Mouse (Mus musculus) embryonic facial prominence, embryonic 14.5 days (tissue): Measurements from ENCODE around the gene Hlcs. TPM values are rescaled to one million over a fixed set of nuclear protein-coding genes. Genes with fewer than 3 reads are reported as not detected.
A peak's percentile ranks its signal among the peaks of the same experiment; 100 is the strongest.

Experiments
- ATAC-seq: fragments of 200-750 bp; cut with Nextera tagmentation; 2 replicates; pipeline ENCODE4 v1.8.0; 2017; ENCODE audit warnings: low read depth, moderate number of reproducible peaks, moderate TSS enrichment
- DNase-seq: peaks from one replicate; pipeline ENCODE4 v3.0.0-alpha.2; 2015; ENCODE audit warnings: low spot score
- H3K27ac ChIP-seq: fragments of 300-500 bp; sonication (generic); replicated peaks from 2 replicates; pipeline ENCODE4 v1.5.1; 2014; ENCODE audit warnings: low read depth, mild to moderate bottlenecking, low read length, moderate library complexity
- H3K27me3 ChIP-seq: fragments of 300-500 bp; sonication (generic); replicated peaks from 2 replicates; pipeline ENCODE4 v1.6.1; 2014; ENCODE audit warnings: low read length; ENCODE audit not compliant: control insufficient read depth, insufficient read depth
- H3K36me3 ChIP-seq: fragments of 300-500 bp; sonication (generic); 2 replicates; pipeline ENCODE4 v1.6.1; 2014; ENCODE audit warnings: low read length, mixed read lengths; ENCODE audit not compliant: control insufficient read depth, insufficient read depth
- H3K4me1 ChIP-seq: fragments of 300-500 bp; sonication (generic); 2 replicates; pipeline ENCODE4 v1.6.1; 2014; ENCODE audit warnings: antibody characterized with exemption, low read length; ENCODE audit not compliant: control insufficient read depth, insufficient read depth
- H3K4me2 ChIP-seq: fragments of 300-500 bp; sonication (generic); 2 replicates; pipeline ENCODE4 v1.6.1; 2014; ENCODE audit warnings: low read depth, mild to moderate bottlenecking, low read length, moderate library complexity, mixed read lengths
- H3K4me3 ChIP-seq: fragments of 300-500 bp; sonication (generic); 2 replicates; pipeline ENCODE4 v1.5.1; 2014; ENCODE audit warnings: low read depth, mild to moderate bottlenecking, low read length
- H3K9ac ChIP-seq: fragments of 300-500 bp; sonication (generic); 2 replicates; pipeline ENCODE4 v1.6.1; 2014; ENCODE audit warnings: low read depth, mild to moderate bottlenecking, low read length, moderate library complexity, mixed read lengths
- H3K9me3 ChIP-seq: fragments of 300-500 bp; sonication (generic); 2 replicates; pipeline ENCODE4 v1.6.1; 2016; ENCODE audit warnings: low read length; ENCODE audit not compliant: control insufficient read depth
- WGBS: fragments of 180-500 bp; shearing (Covaris S2); extraction: QIAGEN DNeasy Blood & Tissue Kit; methylation state at CpG from one replicate; pipeline ENCODE4 v1.1.7; 2014; 5-methylcytosine and 5-hydroxymethylcytosine counted together
- polyA plus RNA-seq: library from polyadenylated mRNA; unstranded; fragments of >200 nt; fragmentation: Nextera tagmentation; extraction: Ambion mirVana; gene quantifications from 2 replicates; pipeline ENCODE4 v1.2.1, GENCODE M21; 2014

Hlcs gene
- polyA plus RNA-seq, 1 experiment from 2014 or later, result 6.8 TPM

DNA sequence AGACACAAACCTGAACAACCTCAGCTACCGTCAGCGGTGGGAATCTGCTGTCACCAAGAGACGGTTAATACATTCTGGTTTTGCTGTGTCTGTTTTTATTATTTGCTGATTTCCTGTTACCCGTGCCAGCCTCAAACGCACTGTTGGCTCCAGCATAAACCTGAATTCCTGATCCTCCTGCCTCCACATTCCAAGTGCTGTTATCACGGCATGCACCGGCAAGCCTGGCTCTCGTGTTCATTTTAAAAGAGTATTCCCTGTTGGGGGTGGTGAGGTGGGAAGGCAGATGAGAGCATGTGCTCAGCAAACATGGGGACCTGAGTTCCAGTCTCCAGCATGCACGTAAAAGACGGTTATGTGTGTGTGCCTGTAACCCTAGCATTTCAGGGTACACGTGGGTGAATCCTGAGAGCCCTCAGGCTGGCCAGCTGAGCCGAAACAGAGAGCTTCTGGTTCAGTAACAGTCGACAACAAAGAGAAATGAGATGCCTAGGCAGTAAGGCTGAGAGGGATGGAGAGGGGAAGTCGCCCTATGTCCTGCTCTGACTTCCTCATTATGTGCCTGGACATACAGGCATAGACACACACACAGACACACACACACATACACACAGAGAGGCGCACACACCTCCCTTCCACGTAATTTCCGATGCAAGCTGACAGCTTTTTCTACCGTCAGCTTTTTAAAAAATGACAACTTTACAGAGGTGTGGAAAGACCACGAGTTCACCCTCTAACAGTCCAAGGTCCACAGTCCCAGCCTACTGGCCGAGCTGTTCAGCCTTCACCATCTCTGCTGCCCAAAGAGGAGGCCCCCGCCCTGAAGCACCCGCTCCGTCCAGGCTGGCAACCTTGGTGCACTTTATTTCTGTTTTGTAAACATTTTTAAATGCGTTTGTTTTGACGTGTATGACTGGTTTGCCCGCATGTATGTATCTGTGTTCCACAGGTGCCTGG lies 107.6 kb downstream of the Hlcs start:
- no peaks in the 10 kb centered on the region for H3K27me3 ChIP-seq
- no peak overlapping the region for H3K4me2 ChIP-seq
- no peak overlapping the region for H3K4me3 ChIP-seq
- DNase-seq (peak; percentile 58), ATAC-seq (peak; percentile 51; the same call in 1 of the 2 replicates)
- H3K9me3 ChIP-seq, result no peaks in the 10 kb centered on the region
- H3K4me1 ChIP-seq, result peaks cover 6% of the 10 kb centered on the region; the same call in 1 of the 2 replicates
- H3K36me3 ChIP-seq, result no peaks in the 10 kb centered on the region
- 63% methylated on average over 26 of the region's 26 CpGs for WGBS
- no peak overlapping the region for H3K27ac ChIP-seq
- H3K9ac ChIP-seq, result no peak overlapping the region

DNA sequence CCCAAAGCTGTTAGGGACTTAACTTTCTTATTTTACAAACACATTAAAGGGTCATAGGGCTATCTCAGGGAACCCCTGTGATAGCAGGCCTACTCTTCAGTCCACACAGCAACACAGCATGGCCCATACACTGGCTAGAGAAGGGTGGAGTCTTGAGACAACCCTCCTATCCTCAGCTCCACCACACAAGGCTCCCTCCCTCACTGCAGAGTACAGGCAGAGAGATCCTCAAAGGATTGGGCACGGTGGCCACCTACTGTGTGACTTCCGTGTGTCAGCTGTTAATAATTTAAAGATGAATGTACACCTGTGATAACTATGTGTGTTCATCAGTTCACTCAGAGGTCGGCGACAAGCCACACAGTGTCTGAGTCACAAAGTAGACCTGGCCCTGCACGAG lies 112.0 kb downstream of the Hlcs start:
- no peak overlapping the region for H3K4me3 ChIP-seq
- H3K4me1 ChIP-seq, result peaks cover 5% of the 10 kb centered on the region; the same call in 1 of the 2 replicates
- WGBS, result 62% methylated on average over 5 of the region's 5 CpGs
- no peak overlapping the region for H3K9ac ChIP-seq
- no peak overlapping the region for H3K4me2 ChIP-seq
- no peak overlapping the region for H3K27ac ChIP-seq
- H3K36me3 ChIP-seq, result no peaks in the 10 kb centered on the region
- 0 out of 2 replicates have a peak, but pooled peaks cover 7% of the 10 kb centered on the region for H3K27me3 ChIP-seq
- ATAC-seq (no peak), DNase-seq (no peak)
- H3K9me3 ChIP-seq, result no peaks in the 10 kb centered on the region

DNA sequence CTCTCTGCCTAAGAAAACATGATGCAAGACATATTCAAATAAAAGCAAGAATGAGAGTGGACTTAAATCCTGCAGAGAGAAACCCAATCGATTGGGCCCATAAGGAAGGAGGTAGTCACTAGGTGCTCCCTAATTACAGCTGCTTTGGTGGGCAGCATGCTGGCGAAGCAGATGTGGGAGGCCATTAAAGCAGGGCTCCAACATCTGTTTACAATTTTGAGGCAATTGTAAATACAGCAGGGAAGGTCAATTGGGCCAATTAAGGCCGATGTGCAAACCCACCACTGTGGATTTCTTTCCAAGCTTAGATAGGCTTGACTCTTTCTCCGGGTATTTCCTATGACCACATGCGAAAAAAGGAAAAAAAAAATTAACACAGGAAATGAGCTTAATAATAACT lies 117.5 kb downstream of the Hlcs start:
- H3K27me3 ChIP-seq, result 0 out of 2 replicates have a peak, but pooled peaks cover 12% of the 10 kb centered on the region
- H3K36me3 ChIP-seq, result no peaks in the 10 kb centered on the region
- H3K4me1 ChIP-seq, result peaks cover 6% of the 10 kb centered on the region
- H3K27ac ChIP-seq, result no peak overlapping the region
- H3K9me3 ChIP-seq, result no peaks in the 10 kb centered on the region
- ATAC-seq (no peak), DNase-seq (no peak)
- 29% methylated on average over 5 of the region's 5 CpGs for WGBS
- no peak overlapping the region for H3K9ac ChIP-seq
- H3K4me3 ChIP-seq, result no peak overlapping the region
- no peak overlapping the region for H3K4me2 ChIP-seq

DNA sequence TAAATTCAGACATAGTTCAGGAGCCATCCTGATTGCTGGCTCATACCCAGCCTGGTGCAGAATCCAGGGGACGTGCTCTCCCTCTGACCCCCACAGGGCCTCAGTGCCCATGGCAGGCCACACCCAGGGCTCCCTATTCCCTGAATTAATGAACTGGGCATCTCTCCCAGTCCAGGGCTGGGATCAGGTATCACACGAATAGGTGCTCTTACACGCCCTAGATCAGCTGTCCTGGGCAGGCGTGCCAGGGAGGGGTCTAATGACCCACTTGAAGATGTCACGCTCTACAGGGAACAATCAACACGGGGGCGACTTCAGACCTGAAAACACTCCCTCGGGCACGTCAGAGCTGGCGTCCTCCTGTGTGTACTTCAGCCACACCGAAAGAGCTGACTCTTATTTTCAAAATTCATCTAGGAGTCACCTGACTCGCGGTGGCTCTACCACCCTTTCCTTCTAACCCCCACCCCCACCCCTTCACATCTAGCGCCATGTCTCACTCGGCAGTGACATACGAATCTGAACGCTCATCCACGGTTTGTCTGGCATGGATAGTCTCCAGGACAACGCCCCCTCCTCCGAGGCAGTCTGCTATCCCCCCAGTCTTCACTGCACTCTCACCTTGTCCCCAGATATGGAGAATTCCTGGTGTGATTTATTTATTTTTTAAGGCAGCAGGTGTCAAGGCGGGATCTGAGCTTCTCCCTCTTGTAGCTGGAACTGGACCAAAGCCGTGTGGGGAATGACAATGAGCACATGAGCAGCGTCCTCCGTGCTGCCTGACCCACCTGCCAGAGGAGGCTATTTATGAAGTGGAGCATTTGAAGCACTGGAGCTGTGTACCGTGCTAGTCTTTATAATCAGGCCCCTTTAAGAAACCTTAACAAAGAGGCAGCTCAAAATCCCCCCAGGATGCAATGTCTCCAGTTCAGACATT lies 121.7 kb downstream of the Hlcs start:
- ATAC-seq, result peak; percentile 62
- Histone ChIP-seq H3K9ac (no peak overlapping the region), H3K27me3 (0 out of 2 replicates have a peak, but pooled peaks cover 5% of the 10 kb centered on the region), H3K27ac (no peak overlapping the region), H3K4me2 (no peak overlapping the region), H3K9me3 (no peaks in the 10 kb centered on the region), H3K4me3 (no peak overlapping the region), H3K36me3 (no peaks in the 10 kb centered on the region), H3K4me1 (peaks cover 6% of the 10 kb centered on the region)
- peak; percentile 33 for DNase-seq
- WGBS, result 71% methylated on average over 25 of the region's 25 CpGs

DNA sequence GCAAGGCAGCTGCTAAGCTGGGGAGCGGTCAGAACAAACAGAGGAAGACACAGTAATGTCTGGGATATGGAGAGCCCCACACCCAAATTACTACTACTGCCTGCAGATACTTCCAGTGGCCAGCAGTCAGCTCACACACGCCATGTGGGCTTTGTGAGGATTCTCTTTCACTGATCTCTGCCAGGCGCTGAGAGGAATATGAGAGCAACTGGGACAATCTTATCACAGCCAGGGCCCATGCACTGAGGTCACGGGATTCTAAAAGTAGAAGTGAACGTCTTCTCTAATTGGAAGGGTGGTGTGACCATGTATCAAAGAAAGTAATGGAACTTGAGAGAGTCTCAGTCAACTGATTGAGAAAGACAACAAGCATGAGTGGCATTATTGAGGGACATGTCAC lies 123.1 kb downstream of the Hlcs start:
- Histone ChIP-seq H3K36me3 (no peaks in the 10 kb centered on the region), H3K9ac (no peak overlapping the region), H3K27me3 (0 out of 2 replicates have a peak, but pooled peaks cover 5% of the 10 kb centered on the region), H3K4me2 (no peak overlapping the region), H3K4me3 (no peak overlapping the region), H3K4me1 (peaks cover 6% of the 10 kb centered on the region), H3K9me3 (no peaks in the 10 kb centered on the region), H3K27ac (no peak overlapping the region)
- ATAC-seq, result no peak
- WGBS, result 86% methylated on average over 5 of the region's 5 CpGs
- no peak for DNase-seq

DNA sequence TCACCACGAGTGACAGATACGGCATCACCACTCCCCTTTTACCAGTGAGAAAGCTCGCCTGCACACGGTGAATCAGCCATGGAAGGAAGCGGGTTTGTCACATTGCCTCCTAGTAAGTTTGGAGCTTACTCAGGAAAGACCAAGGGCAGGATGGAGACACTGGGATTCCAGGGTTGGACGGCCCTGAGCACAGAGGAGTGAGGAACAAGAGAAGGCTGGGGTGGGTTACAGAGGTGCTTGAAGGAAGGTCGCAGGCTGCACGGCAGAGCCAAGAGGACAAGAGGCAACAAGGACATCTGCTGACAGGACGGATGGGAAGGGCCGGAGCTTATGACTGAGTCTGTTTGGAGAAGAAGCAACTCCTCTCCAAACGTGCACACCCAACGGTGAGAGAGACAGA lies 126.8 kb downstream of the Hlcs start:
- no peaks in the 10 kb centered on the region; the same call in none of the 2 replicates for H3K27me3 ChIP-seq
- no peak for DNase-seq
- peaks cover 4% of the 10 kb centered on the region for H3K4me1 ChIP-seq
- H3K4me3 ChIP-seq, result no peak overlapping the region
- no peak overlapping the region for H3K27ac ChIP-seq
- 80% methylated on average over 12 of the region's 12 CpGs for WGBS
- no peak for ATAC-seq
- H3K4me2 ChIP-seq, result no peak overlapping the region
- no peak overlapping the region for H3K9ac ChIP-seq
- H3K36me3 ChIP-seq, result no peaks in the 10 kb centered on the region
- H3K9me3 ChIP-seq, result no peaks in the 10 kb centered on the region

DNA sequence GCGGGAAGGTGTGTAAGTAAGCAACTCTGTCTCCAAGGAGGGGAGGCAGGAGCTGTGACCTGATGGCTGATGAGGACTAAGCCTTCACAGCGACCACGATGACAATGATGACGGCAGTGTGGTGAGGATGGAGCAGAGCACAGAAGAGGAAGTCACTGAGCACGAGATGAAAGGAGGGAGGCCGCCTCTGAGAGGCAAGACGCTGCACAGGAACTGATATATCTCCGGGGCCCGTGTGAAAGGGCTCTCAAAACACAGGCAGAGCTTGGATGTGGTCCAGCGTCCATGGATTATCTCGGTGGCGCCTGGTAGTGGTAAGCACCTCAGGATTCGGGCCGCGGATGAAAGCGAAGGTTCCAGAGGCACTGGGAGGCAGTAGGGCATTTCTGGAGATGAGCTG lies 127.9 kb downstream of the Hlcs start:
- no peak overlapping the region for H3K9ac ChIP-seq
- H3K27me3 ChIP-seq, result peaks cover 9% of the 10 kb centered on the region
- 76% methylated on average over 16 of the region's 16 CpGs for WGBS
- DNase-seq, result no peak
- no peak for ATAC-seq
- H3K27ac ChIP-seq, result no peak overlapping the region
- H3K36me3 ChIP-seq, result no peaks in the 10 kb centered on the region
- no peak overlapping the region for H3K4me3 ChIP-seq
- no peaks in the 10 kb centered on the region for H3K4me1 ChIP-seq
- no peak overlapping the region for H3K4me2 ChIP-seq
- no peaks in the 10 kb centered on the region for H3K9me3 ChIP-seq

DNA sequence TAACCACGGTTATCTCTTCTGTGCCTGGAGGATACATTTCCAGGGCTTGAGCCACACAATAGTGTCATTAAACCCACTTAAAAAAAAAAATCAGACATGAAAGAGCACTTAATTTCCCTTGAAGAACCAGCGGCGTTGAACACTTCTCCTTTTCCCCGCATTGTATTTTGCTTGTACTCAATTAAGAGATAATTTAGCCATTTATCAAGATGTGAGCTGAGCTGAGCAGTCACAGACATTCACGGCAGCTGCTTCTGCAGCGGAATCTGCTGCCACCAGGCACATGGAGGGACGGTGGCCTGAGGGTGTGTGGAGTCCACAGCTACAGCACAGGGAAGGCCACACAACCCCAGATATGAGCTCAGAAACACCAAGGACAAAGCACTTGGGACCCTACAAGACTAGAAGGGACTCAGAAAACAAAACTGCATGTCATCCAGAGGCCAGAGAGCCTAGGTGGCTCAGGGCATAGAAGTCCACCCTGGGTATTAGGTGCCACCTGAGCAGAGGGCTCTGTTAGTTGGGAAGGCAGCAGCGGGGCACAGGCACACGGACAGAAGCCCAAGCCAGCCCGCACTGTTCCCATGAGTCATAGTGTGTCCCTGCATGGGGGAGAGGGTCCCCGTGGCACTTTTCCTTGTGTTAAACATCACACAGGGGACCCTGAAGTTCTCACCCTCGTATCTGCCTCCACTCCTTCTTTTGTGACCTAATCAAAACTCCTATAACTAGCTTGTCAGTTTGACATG lies 133.1 kb downstream of the Hlcs start:
- H3K4me3 ChIP-seq, result no peak overlapping the region
- H3K36me3 ChIP-seq, result no peaks in the 10 kb centered on the region
- no peak overlapping the region for H3K27ac ChIP-seq
- peaks cover 26% of the 10 kb centered on the region for H3K27me3 ChIP-seq
- no peak overlapping the region for H3K4me2 ChIP-seq
- DNase-seq, result no peak
- no peak for ATAC-seq
- no peak overlapping the region for H3K9ac ChIP-seq
- 41% methylated on average over 12 of the region's 12 CpGs for WGBS
- peaks cover 12% of the 10 kb centered on the region; the same call in 1 of the 2 replicates for H3K4me1 ChIP-seq
- H3K9me3 ChIP-seq, result no peaks in the 10 kb centered on the region
